ENCODE assay signal across 13 mouse cellular contexts in genomic region chr17:49066748-49067147, GRCm38 (mm10).
DNase-seq lines count a peak whose midpoint lies in the region; ATAC-seq and TF ChIP-seq lines count a peak whose summit lies in the region.
"Had no signal": no experiment of that assay in that cellular context is flagged by ENCODE, and none has a peak within 500 bp of the region (broad histone marks: within the 10 kb centered on the region; RNA-seq: fewer than 3 reads in every experiment).

No protein-coding gene starts in this region.

- no peak for TF ChIP-seq POLR2A in liver, adult 2 months (IDR thresholded peaks at IDR 0.05; ENCODE audit: extremely low read depth, insufficient read depth, low read length)
- TF ChIP-seq POLR2A in brain, embryonic 14.5 days (IDR thresholded peaks at IDR 0.05; ENCODE audit: borderline replicate concordance, extremely low read depth, insufficient read depth, insufficient read length, poor library complexity, severe bottlenecking): no peak

- H3K27me3 ChIP-seq in forebrain, postnatal 0 days (ENCODE audit: insufficient read depth, low read length): no peaks in the 10 kb centered on the region
- no peaks in the 10 kb centered on the region for H3K27me3 ChIP-seq in forebrain, embryonic 15.5 days
- no peaks in the 10 kb centered on the region for H3K27me3 ChIP-seq in liver, adult 2 months (ENCODE audit: control insufficient read depth, insufficient read depth, low read length)
- no peaks in the 10 kb centered on the region for H3K27me3 ChIP-seq in liver, embryonic 12.5 days (replicated peaks)
- H3K27me3 ChIP-seq in E14TG2a.4 (ENCODE audit: insufficient read depth, low read length): peaks cover 3% of the 10 kb centered on the region; the same call in 1 of the 2 replicates
- H3K27me3 ChIP-seq in forebrain, embryonic 10.5 days (ENCODE audit: poor library complexity, severe bottlenecking): no peaks in the 10 kb centered on the region
- H3K27me3 ChIP-seq: liver, embryonic 13.5 days had no signal

- peaks cover 17% of the 10 kb centered on the region for H3K4me1 ChIP-seq in forebrain, postnatal 0 days (ENCODE audit: insufficient read depth)
- peaks cover 10% of the 10 kb centered on the region for H3K4me1 ChIP-seq in forebrain, embryonic 15.5 days
- no peaks in the 10 kb centered on the region for H3K4me1 ChIP-seq in liver, adult 2 months (ENCODE audit: control insufficient read depth, insufficient read depth, low read length)
- no peaks in the 10 kb centered on the region for H3K4me1 ChIP-seq in liver, embryonic 12.5 days
- H3K4me1 ChIP-seq in E14TG2a.4 (replicated peaks; ENCODE audit: low read depth, low read length): peaks cover 39% of the 10 kb centered on the region
- peaks cover 8% of the 10 kb centered on the region; the same call in 1 of the 2 replicates for H3K4me1 ChIP-seq in forebrain, embryonic 10.5 days
- H3K4me1 ChIP-seq: liver, embryonic 13.5 days had no signal

- no peaks in the 10 kb centered on the region for H3K9me3 ChIP-seq in forebrain, postnatal 0 days (ENCODE audit: low read length)
- no peaks in the 10 kb centered on the region for H3K9me3 ChIP-seq in forebrain, embryonic 15.5 days
- no peaks in the 10 kb centered on the region for H3K9me3 ChIP-seq in liver, embryonic 12.5 days (replicated peaks)
- H3K9me3 ChIP-seq in E14TG2a.4 (ENCODE audit: low read length): no peaks in the 10 kb centered on the region
- no peaks in the 10 kb centered on the region for H3K9me3 ChIP-seq in forebrain, embryonic 10.5 days
- H3K9me3 ChIP-seq: liver, embryonic 13.5 days had no signal

- peaks cover 16% of the 10 kb centered on the region for H3K36me3 ChIP-seq in forebrain, postnatal 0 days (ENCODE audit: insufficient read depth)
- H3K36me3 ChIP-seq in forebrain, embryonic 15.5 days: no peaks in the 10 kb centered on the region
- no peaks in the 10 kb centered on the region for H3K36me3 ChIP-seq in liver, adult 2 months (ENCODE audit: control insufficient read depth, insufficient read depth, low read length)
- no peaks in the 10 kb centered on the region for H3K36me3 ChIP-seq in liver, embryonic 12.5 days
- H3K36me3 ChIP-seq in E14TG2a.4 (ENCODE audit: insufficient read depth, low read length): no peaks in the 10 kb centered on the region
- no peaks in the 10 kb centered on the region for H3K36me3 ChIP-seq in forebrain, embryonic 10.5 days (replicated peaks)
- H3K36me3 ChIP-seq: liver, embryonic 13.5 days had no signal

- WGBS in forebrain, postnatal 0 days: 61% methylated on average over 6 of the region's 6 CpGs
- 59% methylated on average over 6 of the region's 6 CpGs for WGBS in forebrain, embryonic 15.5 days
- WGBS in liver, adult 2 months: 62% methylated on average over 6 of the region's 6 CpGs
- 46% methylated on average over 6 of the region's 6 CpGs for WGBS in liver, embryonic 12.5 days (ENCODE audit: insufficient replicate concordance)
- WGBS in forebrain, embryonic 10.5 days: 58% methylated on average over 6 of the region's 6 CpGs

- no peak for ATAC-seq in forebrain, postnatal 0 days
- no peak for ATAC-seq in forebrain, embryonic 15.5 days (replicated peaks)
- no peak for ATAC-seq in liver, embryonic 12.5 days
- ATAC-seq: hindbrain, embryonic 16.5 days had no signal

- no peak overlapping the region for H3K9ac ChIP-seq in forebrain, postnatal 0 days
- no peak overlapping the region for H3K9ac ChIP-seq in forebrain, embryonic 15.5 days (replicated peaks)
- H3K9ac ChIP-seq in liver, adult 2 months (ENCODE audit: low read depth, low read length): no peak overlapping the region
- no peak overlapping the region for H3K9ac ChIP-seq in liver, embryonic 12.5 days
- H3K9ac ChIP-seq: liver, embryonic 13.5 days had no signal

- DNase-seq in forebrain, postnatal 0 days: no peak
- DNase-seq in liver, adult 2 months (ENCODE audit: extremely low read depth, low read depth, low spot score): no peak
- DNase-seq in brain, embryonic 14.5 days (ENCODE audit: low read depth): no peak
- no peak for DNase-seq in frontal cortex, postnatal 10 days (ENCODE audit: low spot score in 2 of 2)
- DNase-seq in forebrain, embryonic 10.5 days (ENCODE audit: extremely low spot score, low spot score): no peak
- DNase-seq: B cell, adult 2 months; cerebellum, postnatal 25 days; kidney, postnatal 25 days; liver, embryonic 13.5 days had no signal

- no peak overlapping the region for H3K4me2 ChIP-seq in forebrain, postnatal 0 days (ENCODE audit: low read depth)
- no peak overlapping the region for H3K4me2 ChIP-seq in forebrain, embryonic 15.5 days (replicated peaks)
- no peak overlapping the region for H3K4me2 ChIP-seq in liver, embryonic 12.5 days
- H3K4me2 ChIP-seq: liver, embryonic 13.5 days had no signal

- H3K79me2 ChIP-seq in liver, adult 2 months (ENCODE audit: control insufficient read depth, insufficient read depth, low read length): no peaks in the 10 kb centered on the region

- H3K4me3 ChIP-seq in forebrain, postnatal 0 days (ENCODE audit: low read depth, low read length): no peak overlapping the region
- no peak overlapping the region for H3K4me3 ChIP-seq in forebrain, embryonic 15.5 days
- H3K4me3 ChIP-seq in liver, adult 2 months (ENCODE audit: insufficient read depth, low read depth, low read length): no peak overlapping the region
- no peak overlapping the region for H3K4me3 ChIP-seq in liver, embryonic 12.5 days
- H3K4me3 ChIP-seq in E14TG2a.4 (replicated peaks; ENCODE audit: low read length): no peak overlapping the region
- no peak overlapping the region for H3K4me3 ChIP-seq in forebrain, embryonic 10.5 days
- H3K4me3 ChIP-seq: liver, embryonic 13.5 days had no signal

- TF ChIP-seq CTCF in forebrain, postnatal 0 days (IDR thresholded peaks at IDR 0.05; ENCODE audit: low read depth): peak; percentile 32; the same call in 1 of the 2 replicates
- TF ChIP-seq CTCF in liver, adult 2 months (IDR thresholded peaks at IDR 0.05; ENCODE audit: low read depth, low read length): peak; percentile 19; the same call in 1 of the 2 replicates
- TF ChIP-seq CTCF in E14TG2a.4 (conservative IDR thresholded peaks at IDR 0.05; ENCODE audit: low read length): peak; percentile 78
- TF ChIP-seq CTCF in brain, embryonic 14.5 days (IDR thresholded peaks at IDR 0.05; ENCODE audit: borderline replicate concordance, extremely low read depth, insufficient read depth, insufficient read length): peak; percentile 31; the same call in 1 of the 2 replicates

- no peak overlapping the region for H3K27ac ChIP-seq in forebrain, postnatal 0 days (ENCODE audit: low read depth, low read length)
- no peak overlapping the region for H3K27ac ChIP-seq in forebrain, embryonic 15.5 days (replicated peaks)
- no peak overlapping the region for H3K27ac ChIP-seq in liver, adult 2 months (replicated peaks; ENCODE audit: insufficient read depth, low read depth, low read length)
- H3K27ac ChIP-seq in liver, embryonic 12.5 days: no peak overlapping the region
- no peak overlapping the region for H3K27ac ChIP-seq in forebrain, embryonic 10.5 days
- H3K27ac ChIP-seq: liver, embryonic 13.5 days had no signal

Comparison
In these comparisons a context has a peak if more than half of its experiments do, and no peak if none do; other contexts are left out.
1. CTCF ChIP-seq: peak in every context shown above with its lines; median percentile 78 in E14TG2a.4; 32 in forebrain, postnatal 0 days; 31 in brain, embryonic 14.5 days; 19 in liver, adult 2 months.